Mouse (Mus musculus) neural tube, embryonic 10.5 days (tissue): ENCODE data around the gene Cd300a.

Experiments used
- DNase-seq: peaks from one replicate; pipeline ENCODE4 v3.0.0-alpha.2; 2017; ENCODE audit warnings: low spot score; ENCODE audit errors: extremely low spot score

The Cd300a gene

DNA sequence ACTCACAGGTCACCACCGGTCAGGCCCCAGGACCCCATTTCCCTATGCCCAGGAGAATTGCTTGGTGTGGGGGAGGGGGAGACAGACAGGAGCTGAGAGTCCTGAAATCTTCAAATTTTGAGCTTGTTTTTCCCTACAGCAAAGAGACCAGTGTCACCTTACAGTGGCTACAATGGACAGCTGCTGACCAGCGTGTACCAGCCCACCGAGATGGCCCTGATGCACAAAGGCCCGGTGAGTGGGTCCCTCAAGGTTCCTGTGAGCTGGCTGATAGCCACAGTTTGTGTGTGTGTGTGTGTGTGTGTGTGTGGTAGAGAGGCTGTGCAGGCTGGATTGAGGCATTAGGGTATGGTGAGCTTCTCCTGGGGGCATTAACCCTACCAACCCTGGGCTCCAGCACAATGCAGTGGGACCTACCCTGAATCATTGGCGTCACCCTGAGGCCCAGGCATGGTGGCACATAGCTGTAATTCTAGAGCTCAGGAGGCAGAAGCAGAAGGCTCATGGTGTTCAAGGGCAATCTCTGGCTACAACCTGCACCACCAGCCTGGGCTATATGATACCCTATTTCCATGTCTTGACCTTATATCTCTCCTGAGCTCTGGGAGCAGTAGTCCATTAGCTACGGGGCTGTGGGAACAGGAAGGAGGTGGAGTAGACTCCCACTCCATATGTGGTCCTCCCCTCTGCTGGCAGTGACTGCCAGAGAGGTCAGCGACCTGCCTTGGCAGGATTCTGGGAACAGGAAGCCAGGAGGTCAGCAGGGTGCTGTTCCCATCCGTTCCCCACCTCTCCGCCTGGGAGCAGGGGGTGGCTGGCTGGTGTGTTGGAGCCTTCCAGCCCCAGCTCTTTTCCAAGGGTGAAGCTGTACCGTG, 23.1 kb upstream of the Cd300a start:
- no peak for DNase-seq

DNA sequence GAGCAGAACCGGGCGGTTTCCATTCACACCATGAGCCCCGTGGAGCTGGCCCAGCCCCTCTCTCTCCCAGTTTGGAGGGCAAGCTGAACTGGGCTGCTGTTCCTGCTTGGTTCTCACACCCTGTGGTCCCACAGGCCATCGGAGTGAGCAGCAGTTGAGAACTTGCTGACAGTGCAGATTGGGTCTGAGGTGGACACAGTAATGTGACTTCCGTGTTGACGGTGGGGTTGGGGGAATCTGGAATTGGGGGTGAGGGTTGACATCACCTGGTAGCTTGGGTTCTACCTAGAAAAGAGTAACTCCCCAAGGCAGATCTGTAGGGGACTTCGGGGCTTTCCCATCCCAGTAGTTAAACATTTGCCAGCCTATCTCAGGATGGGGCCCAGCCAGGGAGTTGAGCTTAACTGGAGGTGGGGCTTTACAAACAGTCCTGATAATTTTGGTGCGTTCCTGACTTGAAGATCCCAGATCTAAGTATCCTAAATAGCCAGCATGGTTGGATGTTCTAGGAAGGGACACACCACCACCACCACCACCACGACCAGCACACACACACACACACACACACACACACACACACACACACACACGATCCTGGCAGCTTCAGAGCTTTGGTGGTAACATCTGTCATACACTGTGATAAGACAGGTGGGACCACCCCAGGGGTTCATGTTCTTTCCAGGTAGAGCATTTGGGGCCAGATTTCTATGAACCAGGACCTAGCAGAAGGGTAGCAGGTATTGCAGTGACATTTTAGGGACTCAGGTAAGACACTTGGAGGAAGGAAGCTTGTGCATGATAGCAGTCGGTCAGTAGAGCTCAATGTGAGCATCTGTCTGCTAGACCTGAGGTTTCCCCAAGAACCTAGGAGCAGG, 22.2 kb upstream of the Cd300a start:
- DNase-seq = no peak

DNA sequence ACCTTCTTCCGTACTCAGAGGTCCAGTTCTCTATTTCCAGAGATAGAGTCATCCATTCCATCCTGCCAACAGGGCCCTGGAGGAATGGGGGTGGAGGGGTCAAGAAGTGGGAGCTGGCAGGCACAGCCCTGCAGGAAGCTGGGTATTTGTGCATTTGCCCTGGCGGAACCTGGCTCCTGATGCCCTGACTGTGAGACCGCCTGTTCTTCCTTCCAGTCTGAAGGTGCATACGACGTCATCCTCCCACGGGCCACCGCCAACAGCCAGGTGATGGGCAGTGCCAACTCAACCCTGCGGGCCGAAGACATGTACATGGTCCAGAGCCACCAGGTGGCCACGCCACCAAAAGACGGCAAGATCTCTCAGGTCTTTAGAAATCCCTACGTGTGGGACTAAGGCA, 21.6 kb upstream of the Cd300a start:
- no peak for DNase-seq

DNA sequence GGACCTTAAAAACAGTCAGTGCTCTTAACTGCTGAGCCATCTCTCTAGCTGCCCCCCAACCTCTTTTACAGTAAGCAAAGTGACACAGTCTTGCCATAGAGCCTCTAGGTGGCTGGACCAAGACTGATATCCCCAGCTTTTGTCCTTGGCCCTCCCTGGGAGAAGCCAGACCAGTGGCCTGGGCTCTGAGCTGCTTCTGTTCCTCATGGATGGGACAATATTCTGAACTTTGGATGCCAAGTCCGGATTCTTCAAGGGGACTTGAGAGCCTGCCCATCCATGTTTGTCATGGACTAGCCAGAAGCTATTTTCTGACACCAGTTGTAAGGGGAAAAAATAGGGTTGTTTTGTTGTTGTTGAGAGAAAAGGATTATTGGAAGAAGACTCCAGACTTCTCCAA, 20.1 kb upstream of the Cd300a start:
- no peak for DNase-seq

DNA sequence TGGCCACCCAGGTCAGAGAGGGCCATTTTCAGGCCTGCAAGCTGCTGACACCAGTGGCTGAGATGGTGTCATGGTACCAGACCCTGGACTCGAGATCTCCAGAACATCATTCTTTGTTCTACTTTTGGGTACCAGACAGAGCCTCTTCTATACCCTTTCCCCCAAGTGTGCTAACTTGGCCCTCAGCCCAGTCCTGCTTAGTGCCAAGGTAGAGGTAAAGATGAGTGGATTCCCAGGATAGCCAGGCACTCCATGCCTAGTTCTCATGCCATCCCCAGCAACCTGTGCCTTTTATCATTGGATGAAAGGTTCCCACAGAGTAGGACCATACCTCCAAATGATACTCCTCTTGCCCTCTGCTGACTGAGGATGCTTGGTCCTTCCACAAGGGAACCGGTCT, 18.3 kb upstream of the Cd300a start:
- no peak for DNase-seq

DNA sequence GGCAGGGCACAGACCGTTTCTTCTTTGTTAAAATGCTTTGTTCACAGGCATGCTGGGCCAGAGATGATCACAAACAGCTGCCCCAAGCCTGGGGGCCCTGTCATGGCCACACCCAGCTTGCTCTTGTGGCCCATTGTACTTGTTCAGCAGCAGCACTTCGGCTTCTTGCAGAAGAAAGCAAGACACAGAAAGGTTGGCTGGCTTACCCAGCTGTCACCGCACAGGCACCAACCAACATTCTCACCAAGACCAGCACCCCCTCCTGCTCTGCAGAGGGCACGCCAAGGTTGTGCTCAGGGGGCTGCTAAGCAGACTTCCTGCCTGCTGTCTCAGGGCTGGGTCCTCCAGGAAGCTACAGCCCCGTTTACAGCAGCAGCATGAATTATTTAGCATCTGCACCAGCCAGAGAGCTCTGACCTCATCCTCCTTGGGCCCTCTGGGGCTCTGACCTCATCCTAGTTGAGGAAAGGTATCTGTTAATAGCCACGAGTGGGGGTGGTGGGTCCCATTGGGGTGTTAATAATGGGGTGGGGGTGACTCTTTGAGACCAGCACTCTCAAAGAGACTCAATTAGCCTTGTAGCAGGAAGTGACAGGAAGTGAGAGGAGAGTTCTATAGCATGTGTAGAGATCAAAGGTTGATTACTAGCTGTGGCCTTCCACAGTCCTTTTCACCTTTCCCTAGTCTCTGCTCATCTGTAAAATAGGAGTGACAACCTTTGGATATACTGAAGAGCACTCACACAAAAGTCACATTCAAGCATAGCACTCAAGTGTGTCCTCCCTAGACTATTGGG, 16.6 kb upstream of the Cd300a start:
- DNase-seq = peak; percentile 55

DNA sequence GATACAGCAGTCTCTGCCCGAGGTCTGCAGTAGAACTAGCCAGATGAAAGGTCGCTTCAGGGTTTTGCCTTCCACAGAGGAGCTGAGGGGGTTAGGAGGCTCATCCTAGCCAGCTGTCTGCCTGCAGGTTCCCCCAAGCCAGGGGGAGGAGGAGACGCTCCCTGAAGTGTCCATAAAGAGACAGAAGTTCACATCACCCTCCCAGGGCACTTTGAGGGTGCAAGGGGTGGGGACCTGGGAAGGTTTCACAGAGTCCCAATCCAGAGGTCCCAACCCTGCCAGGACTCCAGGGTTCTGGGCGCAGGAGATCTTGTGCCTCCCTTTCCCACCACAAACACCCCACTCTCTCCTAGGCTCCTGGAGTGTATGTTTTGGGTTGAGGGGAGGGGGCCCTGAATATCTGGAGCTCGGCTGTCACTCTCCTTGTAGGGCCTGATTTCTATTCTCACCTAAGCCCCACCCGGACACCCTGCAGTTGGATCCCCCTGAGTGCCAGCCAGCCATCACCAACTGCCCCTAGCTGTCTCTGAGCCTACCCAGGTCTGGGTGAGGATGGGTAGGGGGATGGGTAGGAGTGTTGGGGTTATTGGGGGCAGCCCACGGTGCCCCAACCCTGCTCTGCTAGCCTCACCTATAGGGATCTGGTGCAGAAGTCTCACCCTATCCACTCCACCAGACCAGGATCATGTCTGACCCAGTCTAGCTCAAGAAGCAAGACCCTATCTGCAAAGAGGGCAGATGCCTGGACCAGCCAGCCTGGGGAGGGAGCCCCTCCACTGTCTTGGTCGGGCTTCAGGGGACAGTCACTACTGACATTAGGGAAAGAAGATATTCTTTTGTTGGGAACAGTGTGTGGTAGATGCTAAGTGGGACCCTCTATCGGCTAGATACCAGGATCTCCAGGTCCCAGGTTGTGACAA, 15.4 kb upstream of the Cd300a start:
- DNase-seq = no peak

DNA sequence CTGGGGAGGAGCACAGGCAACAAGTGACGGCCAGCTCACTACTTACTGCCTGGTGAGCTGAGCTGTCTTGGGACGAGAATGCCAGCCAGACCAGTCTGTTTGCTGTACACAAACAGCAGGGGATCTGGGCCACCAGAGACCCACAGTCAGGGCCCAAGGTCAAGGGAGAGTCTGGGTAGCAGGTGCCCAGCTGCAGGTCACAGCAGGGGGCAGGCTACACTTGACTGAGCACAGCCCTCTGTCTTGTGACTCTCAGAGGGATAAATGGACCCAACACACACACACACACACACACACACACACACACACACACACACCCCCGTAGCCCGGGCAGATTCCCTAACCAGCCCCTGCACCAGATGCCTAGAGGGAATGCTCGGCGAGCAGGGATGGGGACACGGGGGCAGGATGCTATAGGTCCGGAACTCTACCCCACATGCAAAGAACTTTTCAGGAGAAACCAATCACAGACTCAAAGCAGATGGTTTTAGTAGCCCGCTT, 14.5 kb upstream of the Cd300a start:
- DNase-seq = peak; percentile 45

DNA sequence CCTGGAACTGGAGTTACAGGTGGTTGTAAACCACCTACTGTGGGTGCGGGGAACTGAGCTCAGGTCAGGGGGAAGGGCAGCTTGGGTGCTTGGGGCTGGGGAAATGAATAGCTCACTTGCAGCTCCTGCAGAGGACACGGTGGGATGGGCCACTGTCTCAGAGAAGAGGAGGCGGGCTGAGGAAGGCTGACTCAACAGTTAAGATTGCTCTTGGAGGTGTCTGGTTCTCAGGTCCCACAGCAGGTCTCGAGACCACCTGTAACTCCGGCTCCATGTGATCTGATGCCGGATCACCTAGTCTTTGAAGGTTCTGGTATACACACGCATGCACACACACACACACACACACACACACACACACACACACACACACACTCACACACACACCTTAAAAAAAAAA, 13.7 kb upstream of the Cd300a start:
- DNase-seq = no peak

DNA sequence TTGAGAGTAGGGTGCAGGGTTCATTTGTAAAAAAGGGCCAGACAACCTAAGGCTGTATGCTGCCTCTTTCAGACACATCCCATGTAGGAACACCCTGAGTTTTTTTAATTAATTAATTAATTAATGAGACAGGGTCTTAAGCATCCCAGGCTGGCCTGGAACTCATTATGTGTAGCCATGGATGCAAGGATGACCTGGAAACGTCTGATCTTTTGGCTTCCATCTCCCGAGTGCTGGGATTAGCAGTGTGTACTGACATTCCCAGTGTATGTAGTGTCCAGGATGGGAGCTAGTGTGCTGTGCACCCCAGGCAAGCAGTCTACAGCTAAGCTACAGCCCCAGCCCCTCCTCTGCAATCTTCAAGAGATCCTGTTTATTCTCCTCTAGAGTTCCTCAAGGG, 13.2 kb upstream of the Cd300a start:
- no peak for DNase-seq

DNA sequence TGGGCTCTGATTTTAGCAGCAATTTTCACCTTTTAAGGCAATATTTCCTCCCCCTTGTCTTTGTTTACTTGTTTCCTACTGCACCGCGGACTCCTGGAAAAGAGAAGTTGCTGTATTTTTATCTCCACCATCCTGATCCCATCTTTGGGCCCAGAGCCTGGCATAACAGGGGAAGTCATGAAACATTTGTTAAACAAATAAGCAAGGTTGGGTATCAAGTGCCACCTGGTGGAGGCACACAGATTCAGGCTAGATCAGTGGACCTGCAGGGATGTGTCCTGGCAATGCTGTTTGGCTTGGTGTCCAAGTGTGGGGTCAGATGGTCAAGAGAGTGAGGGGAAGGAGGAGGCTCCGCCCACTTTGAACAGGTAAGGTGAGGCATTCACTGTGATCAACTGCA, 12.7 kb upstream of the Cd300a start:
- DNase-seq = peak; percentile 48

DNA sequence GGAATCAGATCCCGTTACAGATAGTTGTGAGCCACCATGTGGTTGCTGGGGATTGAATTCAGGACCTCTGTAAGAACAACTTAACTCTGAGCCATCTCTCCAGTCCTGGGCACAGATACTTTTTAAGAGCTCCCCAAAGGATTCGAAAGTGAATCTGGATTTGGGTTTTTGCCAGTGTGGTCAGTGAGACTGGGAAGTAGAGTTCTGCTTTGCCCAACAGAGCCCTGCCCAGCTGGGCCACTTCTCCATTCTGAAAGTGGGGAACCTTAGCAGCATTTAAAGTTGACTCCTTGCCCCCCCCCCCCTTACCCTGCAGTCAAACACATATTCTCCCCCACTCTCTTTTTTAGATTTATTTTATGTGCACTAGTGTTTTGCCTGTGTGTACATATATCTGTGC, 10.2 kb upstream of the Cd300a start:
- DNase-seq = no peak

DNA sequence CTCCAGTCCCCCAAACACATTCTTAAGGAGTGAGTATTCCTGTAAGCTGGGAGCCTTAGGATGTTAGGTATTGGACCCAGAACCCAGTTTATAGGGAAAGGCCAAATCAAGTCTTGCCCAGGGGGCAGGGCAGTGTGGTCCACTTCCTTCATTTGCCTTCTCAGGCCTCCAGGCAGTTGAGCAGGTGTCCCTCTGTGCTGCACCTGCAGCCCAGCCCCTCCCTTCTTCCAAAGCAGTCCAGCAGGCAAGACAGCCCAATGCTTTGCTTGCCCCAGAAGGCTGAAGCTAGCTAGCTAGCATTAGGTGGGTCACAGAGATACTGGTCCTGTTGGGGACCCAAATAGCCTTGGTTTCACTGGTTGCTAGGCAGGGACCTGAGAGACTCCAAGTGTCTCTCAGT, 9.7 kb upstream of the Cd300a start:
- DNase-seq = no peak

DNA sequence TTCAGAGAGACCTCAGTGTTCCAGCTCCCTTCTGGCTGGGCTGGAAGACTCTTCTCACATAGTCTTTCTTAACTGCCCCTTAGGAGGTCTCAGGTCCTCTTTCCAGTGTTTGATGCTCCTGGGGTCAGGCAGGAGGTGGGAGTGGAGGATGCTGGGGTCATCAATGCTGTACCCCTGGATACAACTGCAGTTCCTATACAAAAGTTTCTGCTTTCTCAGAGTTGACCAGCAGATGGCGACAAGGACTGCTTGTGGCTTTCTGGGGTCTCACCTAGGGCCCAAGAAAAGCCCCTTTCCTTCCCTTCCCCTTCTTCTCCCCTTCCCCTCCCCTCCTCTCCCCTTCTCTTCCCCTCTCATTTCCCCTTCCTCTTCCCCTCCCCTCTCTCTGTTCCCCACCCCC, 9.3 kb upstream of the Cd300a start:
- DNase-seq = no peak

DNA sequence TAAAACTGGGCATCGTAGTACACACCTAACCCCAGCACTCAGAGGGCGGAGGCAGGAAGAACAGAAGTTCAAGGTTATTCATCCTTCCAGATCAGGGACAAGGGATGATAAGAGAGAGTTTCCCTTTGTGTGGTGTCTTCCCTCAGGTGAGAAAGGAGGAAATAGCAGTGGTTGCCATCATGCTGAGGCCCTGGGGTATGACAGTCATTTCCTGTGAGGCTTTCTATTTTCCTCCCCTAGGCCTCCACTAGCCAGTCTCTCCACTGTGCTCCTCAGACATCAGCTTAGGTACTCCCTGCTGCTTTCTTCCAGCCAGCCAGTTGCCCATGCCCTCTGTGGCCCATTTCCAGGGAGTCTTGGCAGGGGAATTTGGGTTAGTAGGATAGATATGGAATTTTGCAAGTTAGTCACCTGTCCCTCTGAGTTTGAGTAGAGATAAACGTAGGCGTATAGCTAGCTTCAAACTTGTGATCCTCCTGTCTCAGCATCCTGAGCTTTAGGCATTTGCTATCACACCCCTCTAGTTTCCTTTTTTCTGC, 6.5 kb upstream of the Cd300a start:
- no peak for DNase-seq

DNA sequence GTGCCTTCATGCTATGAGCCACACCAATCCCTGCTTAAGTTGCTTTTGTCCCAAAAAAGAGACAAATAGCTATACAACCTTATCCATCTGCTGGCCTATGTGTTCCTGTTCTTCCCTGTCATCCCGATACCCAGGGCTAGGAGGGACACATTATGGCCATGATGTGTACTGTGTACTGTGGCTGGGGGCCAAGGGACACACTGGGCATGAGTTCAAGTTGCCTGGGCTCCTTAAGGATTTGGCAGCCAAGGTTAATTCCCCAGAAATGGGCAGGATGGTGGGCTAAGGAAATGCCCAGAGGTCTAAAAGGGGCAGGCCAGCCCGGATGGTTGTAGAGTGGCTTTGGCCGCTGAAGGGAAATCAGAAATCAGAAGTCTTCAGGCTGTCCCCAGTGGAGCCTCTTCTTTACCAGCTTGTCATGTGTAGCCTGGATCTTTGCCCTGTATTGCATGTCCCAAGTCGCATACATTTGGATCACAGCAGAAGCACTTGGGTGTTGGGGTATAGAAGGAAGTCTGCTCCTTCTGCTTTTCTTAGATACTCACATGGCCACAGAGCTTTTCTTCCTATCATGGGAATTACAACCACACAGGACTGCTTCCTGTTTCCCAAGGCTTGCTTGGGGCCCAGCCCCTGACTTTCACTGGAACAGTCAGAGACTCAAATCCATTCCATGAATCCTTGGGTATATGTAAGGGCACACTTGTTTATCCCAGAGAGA, 5.3 kb upstream of the Cd300a start:
- DNase-seq = no peak

DNA sequence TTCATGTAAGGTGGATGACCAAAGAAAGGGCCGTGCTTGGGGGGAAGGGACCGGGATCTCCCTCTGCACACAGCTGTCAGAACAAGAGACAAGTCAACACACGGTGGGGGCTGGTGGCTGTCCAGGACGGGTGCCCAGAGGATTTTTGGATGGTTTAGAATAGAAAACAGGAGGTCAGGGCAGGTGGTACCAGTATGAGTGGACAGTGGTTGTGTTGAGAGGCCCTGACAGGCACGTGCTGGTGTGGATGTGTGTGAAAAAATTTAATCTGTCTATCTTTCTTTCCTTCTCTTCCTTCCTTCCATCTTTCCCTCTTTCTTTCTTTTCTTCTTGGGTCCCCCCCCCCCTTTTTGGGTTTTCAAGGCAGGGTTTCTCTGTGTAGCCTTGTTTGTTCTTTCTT, 701 bp downstream of the Cd300a start:
- DNase-seq = no peak

DNA sequence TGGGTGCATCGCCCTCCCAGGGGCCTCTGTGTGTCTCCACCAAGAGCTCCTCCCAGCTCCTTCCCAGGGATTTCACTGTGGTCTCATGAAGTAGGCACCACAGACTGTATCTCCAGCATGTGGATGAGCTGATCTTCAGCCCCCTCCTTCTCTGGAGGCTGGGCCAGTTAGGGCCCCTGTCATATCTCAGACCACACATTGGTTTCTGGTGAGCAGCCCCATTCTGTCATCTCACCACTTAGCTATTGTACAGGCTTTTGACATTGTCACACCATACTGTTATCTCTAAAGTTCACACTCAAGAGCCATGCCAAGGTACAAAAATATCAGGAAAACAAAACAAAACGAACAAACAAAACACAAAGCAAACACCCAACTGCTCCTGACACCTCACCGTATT, 6.2 kb downstream of the Cd300a start:
- no peak for DNase-seq

DNA sequence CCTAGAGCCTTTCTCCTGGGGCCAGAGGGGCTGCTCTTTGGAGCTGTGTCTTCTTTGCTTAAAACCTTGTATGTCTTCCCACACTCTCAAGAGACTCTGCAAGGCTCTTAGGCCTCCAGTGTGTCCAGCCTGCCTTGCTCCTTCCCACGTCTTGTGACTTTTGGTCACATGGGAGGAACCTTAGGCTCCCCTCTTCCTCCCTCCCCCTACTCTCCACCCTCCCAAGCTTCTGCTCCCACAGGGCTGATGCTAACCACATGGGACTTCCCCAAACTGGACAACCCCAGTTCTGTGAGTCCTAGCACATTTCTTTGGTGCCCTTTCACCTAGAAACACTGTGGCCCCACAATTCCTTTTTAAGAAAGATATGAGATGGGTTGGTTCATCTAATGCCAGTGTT, 8.2 kb downstream of the Cd300a start:
- DNase-seq = no peak

DNA sequence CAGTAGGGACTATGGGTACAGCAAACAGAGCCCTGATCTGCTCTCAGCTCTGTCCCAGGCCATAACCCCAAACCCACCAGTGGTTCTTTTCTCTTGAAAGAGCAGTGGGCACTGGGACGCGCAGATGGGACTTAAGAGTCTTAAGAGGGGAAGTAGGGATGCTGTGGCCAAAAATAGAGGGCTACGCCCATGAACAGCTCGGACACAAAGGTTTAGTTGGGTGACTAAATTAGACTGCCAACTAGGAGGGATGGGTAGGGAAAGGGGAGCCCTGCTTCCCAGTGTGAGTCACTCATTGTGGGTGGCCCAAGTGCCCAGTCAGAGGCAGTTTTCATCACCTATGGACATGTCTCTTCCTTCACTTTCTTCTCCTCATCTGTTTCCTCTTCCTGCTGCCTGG, 13.4 kb downstream of the Cd300a start:
- DNase-seq = no peak
